Mouse (Mus musculus) MN1 (cell line): ENCODE results near the gene Tmem246.
"Not testable (repeated sequence)": the region's sequence is repeated elsewhere in the genome, so short reads cannot be mapped to it uniquely, and the experiment has no call there.

ENCODE experiments used
- DNase-seq: peaks from one replicate; pipeline ENCODE4 v3.0.0-alpha.2; 2016; ENCODE audit warnings: low spot score

Gene Tmem246

GRCm38 (mm10) chr4:49597183-49598100 lies at the start of gene Tmem246:
TSS of gene Tmem246 (minus strand) at chr4:49597876.
- peak; percentile 86 for DNase-seq

GRCm38 (mm10) chr4:49639913-49640312 lies 42.2 kb upstream of the Tmem246 start:
- DNase-seq, result no peak

- DNase-seq, result no peak
Measured at GRCm38 (mm10) chr4:49637821-49638220, 40.1 kb upstream of the Tmem246 start.

GRCm38 (mm10) chr4:49632139-49632481 lies 34.4 kb upstream of the Tmem246 start:
- DNase-seq, result no peak

- DNase-seq, result peak; percentile 95
Measured at GRCm38 (mm10) chr4:49631319-49632138, 33.9 kb upstream of the Tmem246 start, which contains the start of gene Rnf20. TSS of gene Rnf20 (plus strand) at chr4:49632006.

GRCm38 (mm10) chr4:49628941-49629340 lies 31.3 kb upstream of the Tmem246 start:
- no peak for DNase-seq

- peak; percentile 67 for DNase-seq
Measured at GRCm38 (mm10) chr4:49626973-49627372, 29.3 kb upstream of the Tmem246 start.

- not testable (repeated sequence) for DNase-seq
Measured at GRCm38 (mm10) chr4:49624969-49625368, 27.3 kb upstream of the Tmem246 start.

GRCm38 (mm10) chr4:49623916-49624315 lies 26.2 kb upstream of the Tmem246 start:
- DNase-seq, result no peak

- no peak for DNase-seq
Measured at GRCm38 (mm10) chr4:49622272-49622671, 24.6 kb upstream of the Tmem246 start.

GRCm38 (mm10) chr4:49619861-49620260 lies 22.2 kb upstream of the Tmem246 start:
- not testable (repeated sequence) for DNase-seq

GRCm38 (mm10) chr4:49616924-49617323 lies 19.2 kb upstream of the Tmem246 start:
- DNase-seq, result no peak

- DNase-seq, result no peak
Measured at GRCm38 (mm10) chr4:49605459-49605858, 7.8 kb upstream of the Tmem246 start.

GRCm38 (mm10) chr4:49604616-49605015 lies 6.9 kb upstream of the Tmem246 start:
- DNase-seq, result no peak

GRCm38 (mm10) chr4:49604016-49604546 lies 6.4 kb upstream of the Tmem246 start:
- peak; percentile 8 for DNase-seq

- no peak for DNase-seq
Measured at GRCm38 (mm10) chr4:49603161-49603560, 5.5 kb upstream of the Tmem246 start.

- DNase-seq, result peak; percentile 49
Measured at GRCm38 (mm10) chr4:49596846-49597182, 862 bp downstream of the Tmem246 start.

- DNase-seq, result no peak
Measured at GRCm38 (mm10) chr4:49590152-49590551, 7.5 kb downstream of the Tmem246 start.

GRCm38 (mm10) chr4:49586811-49587210 lies 10.9 kb downstream of the Tmem246 start:
- no peak for DNase-seq

GRCm38 (mm10) chr4:49585524-49586101 lies 12.1 kb downstream of the Tmem246 start:
- DNase-seq, result no peak

- peak; percentile 12 for DNase-seq
Measured at GRCm38 (mm10) chr4:49583965-49584831, 13.5 kb downstream of the Tmem246 start.
